Mouse (Mus musculus) erythroid progenitor cell, adult 5-6 weeks (primary cell): ENCODE data around the gene Lzic. TPM values are rescaled to one million over a fixed set of nuclear protein-coding genes. Genes with fewer than 3 reads are reported as not detected.

Source experiments
- ATAC-seq: replicated peaks from 2 replicates; pipeline ENCODE4 v1.8.0; 2016; ENCODE audit warnings: moderate number of reproducible peaks, mild to moderate bottlenecking, moderate TSS enrichment, inconsistent platforms; ENCODE audit not compliant: poor library complexity, low FRiP score, severe bottlenecking
- total RNA-seq, 2 experiments: library from RNA; stranded (forward) in 1 of 2; stranded (reverse) in 1 of 2; fragments of 150-400 nt in 1 of 2; fragments of 186-747, 209-891 nt in 1 of 2; gene quantifications; 2 replicates each; pipeline versions ENCODE4 v1.2.3 to v1.2.4; 2015 to 2017; ENCODE audit warnings: low replicate concordance in 2 of 2

Lzic gene
- total RNA-seq, 2 experiments from 2014 or later: 6.7 to 18.5 TPM

DNA sequence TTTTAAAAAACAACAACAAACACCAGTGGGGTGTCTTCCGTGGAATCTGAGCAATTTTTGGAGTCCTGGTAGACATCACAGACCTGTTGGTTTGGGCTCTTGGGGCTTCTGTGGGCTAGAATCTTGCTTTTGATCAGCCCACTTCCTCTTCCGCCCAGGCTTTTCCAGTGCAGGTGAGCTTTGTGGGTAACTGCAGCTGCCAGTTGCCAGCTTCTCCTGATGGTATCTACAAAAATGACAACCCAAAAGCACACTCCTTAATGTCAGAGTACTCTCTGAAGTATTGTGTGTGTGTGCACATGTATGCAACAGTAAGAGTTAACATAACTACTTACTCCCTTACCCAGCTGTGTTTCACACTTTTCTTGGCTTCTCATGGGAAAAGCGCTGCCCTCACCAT lies 15.5 kb upstream of the Lzic start:
- no peak for ATAC-seq

DNA sequence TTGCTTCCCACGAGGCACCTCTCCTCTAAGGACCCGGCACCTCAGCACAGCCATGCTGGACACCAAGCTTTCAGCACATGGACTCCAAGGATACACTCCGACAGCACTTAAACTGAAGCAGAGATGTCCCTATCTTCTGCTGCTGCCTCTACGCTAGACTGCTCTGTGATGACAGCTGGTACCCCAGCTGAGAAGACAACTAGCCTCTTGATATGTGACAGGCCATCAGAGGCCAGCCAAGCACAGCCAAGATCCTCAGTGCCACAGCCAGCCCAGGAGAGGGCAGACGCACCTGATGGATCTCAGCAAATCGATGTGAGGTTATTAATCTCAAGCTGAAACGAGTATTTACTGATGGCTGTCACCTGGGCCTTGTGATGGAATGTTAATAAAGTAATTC lies 9.9 kb upstream of the Lzic start:
- no peak for ATAC-seq

DNA sequence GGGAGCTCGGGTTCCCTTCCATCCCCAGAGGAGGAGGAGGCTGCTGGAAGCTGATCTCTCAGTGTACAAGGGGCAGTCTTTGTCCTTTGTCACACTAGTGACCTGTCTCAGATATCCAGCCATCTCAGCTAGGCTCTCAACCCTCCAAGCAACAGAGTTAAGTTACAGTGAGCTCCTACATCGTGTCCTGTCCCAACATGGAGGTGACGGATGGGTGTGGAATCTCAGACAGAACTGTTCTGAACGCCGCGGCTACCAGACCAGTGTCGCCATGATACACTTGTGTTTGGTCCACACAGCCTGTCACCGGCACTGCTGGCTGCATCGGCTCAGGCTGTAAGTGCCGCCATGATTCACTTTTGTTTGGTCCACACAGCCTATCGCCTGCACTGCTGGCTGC lies 8.0 kb upstream of the Lzic start, which contains the start of gene Tmem274:
Tmem274 (plus strand) TSS at position 301 of the 400 bp plus-strand sequence.
- no peak for ATAC-seq

DNA sequence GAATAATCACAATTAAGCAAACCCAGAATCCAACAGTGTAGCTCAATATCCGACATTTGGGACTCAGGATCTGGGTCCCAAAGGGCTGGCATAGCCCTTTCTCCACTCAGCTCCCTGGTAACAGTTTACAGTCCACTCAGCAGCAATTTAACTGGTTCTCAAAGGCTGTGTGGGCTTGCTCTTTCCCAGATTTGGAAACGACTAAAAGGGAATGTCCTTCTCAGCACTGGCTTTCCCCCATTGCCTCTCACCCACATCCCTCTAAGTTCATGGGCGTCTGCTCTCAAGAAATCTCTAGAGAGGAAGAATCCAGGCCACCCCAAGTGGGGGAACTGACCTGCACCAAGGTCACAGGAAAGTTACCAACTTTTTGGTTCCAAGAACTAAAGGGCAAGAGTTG lies 463 bp upstream of the Lzic start:
- 0 out of 2 replicates have a peak, but pooled peaks have one; percentile 5 for ATAC-seq

DNA sequence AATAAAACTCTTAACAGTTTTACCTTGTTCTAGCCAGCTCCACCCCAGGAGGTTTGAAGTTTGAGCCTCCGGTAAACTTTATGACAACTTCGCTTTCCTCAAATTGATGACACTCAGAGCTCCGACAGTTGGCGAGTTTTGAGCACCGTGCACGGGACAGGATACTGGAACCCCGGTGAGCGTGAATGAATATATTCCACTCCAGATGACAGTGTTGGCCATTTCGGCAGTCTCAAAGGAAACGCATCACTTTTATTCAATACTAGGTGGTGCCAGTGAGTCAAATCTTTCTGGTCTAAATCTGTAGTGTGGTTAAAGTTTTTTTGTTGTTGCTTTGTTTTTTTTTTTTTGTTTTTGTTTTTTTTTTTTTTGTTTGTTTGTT lies 787 bp downstream of the Lzic start:
- ATAC-seq: 0 out of 2 replicates have a peak, but pooled peaks have one; percentile 15

DNA sequence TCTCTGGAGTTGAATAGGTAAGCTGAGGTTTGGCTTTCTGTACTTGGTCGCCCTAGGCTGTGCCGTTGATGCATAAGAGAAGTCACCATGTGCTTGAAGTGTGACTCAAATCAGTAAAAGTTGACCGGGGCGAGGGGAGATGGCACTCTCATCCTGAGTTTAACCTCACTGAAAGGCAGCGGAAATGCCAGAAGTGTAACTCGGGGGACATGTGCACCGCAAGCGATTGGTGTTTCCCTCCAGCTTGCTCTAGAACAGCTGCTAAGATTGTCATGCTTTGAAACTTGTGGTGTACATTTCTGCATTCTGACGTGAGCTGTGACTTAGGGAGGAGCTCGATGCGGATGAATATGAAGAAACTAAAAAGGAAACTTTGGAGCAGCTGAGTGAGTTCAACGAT lies 2.7 kb downstream of the Lzic start:
- ATAC-seq: no peak

DNA sequence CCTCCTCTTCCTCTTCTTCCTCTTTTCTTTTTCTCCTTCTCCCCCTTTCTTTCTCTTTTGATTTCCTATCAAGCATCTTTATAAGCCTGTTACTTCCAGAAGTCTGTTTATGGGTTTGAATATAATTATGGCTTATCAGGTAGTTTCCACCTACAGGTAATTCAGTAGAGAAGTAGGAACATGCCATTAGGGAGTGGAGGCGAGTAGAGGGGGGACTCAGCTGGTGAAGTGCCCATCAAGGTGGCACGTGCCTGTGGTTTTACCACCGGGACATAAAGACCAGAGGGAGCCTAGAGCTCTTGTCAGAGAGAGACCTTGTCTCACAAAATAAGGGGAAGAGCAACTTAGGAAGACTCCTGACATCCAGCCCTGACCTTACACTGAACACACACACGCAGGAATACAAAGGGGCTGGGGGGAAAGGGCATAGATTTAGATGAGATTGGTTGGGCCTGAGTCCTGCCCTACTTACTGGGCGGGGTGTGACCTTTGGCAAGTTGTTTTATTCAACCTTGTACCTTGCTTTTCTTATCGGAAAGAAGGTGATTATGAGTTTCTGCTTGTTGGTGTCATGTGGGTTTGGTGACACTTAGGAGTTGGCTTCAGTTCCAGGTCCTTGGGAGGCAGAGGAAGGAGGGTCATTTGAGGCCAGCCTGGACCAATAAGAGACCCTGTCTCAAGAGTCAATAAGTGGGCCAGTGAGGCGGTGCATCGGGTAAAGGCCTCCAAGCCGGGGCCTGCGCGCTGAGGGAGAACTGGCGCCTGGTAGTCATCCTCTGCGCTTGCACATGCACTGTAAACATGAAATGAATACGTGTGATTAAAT lies 4.6 kb downstream of the Lzic start:
- no peak for ATAC-seq

DNA sequence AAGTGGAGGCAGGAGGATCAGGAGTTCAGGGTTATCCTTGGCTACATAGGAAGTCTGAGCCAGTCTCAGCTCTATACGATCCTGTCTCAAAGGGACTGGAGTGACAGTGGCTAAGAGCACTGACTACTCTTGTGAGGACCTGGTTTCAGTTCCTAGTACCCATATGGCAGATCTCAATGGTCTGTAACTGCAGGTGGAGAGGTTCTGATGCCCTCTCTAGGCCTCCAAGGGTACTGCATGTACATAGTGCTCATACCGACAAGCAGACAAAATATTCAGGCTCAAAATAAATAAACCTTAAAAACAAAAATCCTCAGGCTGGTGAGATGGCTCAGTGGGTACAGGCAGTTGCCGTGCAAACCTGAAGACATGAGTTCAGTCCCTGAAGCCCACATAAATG lies 6.1 kb downstream of the Lzic start:
- ATAC-seq: no peak

DNA sequence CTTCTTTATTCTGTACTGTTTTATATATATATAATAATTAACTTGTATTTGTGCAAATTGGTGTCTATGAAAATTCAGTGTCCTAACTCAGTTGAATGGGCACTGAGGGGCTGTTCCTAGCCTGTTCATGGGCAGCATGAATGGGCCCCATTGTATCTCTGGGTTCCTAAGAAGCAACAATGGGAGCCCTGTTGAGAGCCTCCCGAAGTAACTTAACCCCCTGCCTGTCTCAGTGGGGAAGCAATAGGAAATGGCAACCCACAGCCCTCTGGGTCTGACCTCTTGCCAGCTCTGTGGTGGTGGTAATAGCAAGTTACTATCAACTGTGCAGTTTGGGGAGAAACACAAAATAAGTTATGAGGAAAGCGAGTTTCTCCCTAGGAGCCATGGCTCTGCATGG lies 11.6 kb downstream of the Lzic start:
- no peak for ATAC-seq

DNA sequence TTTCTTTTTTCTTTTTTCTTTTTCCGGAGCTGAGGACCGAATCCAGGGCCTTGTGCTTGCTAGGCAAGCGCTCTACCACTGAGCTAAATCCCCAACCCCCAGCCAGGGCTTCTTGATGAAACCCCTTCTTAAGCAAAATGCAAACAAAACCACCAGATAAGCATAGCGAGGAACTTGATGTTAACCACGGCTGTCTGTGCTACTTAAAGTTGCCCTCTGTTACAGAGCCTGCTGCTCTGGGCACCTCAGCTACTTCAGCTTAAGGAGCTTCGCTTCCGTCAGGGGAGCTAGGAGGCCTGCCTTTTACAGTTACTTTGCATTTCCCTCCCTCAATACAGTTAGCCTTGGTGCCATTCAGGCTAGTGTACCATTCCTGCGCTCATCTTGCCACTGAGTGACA lies 13.9 kb downstream of the Lzic start:
- ATAC-seq: no peak

DNA sequence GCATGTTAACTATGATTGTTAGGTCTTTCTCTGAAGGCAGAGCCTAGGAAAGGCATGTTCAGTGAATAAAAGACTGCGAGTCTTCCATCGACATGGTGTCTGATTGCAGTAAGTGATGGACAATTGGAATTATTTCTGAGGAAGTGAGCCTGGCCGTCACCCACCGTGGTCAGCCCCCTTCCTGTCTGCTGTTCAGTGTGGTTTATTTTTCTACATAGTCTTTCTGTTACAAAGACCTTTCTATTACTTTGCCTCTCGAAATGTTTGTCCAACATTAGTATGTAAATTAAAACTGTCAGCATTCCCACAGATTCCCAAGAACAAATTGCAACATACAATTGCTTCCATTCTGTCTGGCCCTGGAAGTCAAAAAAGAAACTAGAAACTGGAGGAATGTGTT lies 14.8 kb downstream of the Lzic start:
- no peak for ATAC-seq

DNA sequence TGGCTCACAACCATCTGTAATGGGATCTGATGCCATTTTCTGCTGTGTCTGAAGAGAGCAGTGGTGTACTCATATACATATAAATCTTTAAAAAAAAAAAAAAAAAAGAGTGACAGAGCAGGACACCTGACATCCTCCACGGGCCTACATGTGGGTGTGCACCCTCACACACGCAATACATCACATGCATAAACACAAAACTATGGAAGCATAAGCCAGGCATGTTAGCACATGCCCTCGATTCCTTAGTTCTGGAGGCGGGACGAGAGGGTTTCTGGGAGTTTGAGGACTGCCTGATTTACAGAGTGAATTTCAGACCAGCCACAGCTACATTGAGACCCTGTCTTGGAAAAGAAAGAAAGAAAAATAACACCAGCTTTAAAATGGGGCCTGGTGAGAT lies 19.3 kb downstream of the Lzic start:
- ATAC-seq: no peak

DNA sequence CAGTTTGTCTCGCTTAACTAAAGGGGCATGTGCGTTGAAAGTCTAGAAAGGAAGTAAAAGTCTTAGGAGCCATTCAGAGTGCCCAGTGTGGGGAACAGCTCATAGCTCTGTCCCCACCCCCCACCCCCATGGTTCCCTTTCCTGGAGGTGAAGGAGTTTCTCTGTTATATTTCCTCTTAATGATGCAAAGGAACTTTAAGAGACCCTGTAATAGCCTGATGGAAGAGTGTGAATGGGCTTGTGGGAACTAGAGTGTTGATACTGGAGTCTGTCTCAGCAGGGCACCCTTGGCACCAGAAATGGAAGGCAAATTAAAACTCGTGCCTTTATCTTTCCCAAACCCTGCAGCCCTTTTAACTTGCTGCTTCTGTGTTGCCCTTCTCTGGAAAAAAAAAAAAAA lies 19.8 kb downstream of the Lzic start:
- no peak for ATAC-seq

DNA sequence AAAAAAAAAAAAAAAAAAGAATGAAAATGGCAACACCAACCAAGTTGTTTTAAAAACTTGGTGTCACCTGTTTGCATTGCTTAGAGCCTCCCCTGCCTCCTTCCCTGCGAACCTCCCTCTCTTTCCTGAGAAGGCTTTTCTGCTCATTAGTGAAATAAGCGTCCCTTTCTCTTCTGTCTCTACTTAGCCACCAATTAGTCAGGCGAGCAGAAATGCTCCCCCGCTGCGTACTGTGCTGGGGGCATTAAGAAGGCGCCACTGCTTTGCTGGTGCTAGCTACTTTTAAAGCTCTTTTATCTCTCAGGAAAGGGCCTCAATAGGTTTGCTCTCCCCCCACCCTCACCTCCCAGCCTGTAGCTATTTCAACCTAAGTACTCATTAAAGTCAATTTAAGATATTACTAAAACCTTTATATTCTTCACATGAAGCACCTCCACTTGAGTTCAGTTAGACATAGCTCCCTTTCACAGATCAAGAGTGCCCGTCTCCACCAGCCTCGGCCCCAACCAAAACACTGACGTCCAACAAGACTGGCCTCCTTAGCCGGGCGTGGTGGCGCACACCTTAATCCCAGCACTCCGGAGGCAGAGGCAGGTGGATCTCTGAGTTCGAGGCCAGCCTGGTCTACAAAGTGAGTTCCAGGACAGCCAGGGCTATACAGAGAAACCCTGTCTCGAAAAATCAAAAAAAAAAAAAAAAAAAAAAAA lies 20.4 kb downstream of the Lzic start:
- no peak for ATAC-seq

DNA sequence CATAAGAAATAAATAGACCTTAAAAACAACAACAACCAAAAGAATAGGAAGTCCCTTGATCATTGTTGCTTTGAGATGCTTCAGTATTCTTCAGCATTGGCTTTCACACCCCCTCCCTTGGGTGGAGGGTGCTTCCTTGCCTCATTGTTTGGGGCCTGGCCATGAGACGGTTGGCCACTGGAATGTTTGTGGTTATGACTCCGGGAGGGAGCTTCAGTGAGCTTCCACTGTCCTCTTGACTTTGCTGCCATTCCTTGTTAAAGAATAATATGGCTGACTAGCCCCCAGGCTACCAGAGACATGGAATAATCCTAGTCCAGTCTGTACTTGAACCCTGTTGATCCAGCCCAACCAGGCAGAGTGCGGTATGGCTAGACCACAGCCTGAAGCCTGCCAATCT lies 21.9 kb downstream of the Lzic start:
- ATAC-seq: no peak

DNA sequence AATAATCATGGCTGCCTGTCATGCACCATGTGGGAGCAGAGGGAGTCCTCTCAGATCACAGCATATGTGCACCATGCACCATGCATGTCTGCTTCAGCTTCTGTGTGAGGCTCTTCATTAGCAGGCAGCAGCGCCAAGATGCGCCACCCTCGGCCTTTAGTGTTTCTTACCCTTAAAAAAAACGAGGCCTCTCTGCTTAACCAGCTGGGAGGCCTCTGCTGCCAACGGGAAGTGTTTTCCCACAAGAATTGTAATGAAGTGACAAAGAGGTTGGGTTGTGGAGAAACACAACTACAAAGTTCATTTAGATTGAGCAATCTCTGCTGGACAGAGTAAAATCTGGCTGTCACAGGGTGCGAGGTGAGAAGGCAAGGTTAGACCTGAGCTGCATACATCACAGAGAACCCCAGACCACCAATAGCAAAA lies 26.2 kb downstream of the Lzic start:
- ATAC-seq: no peak

DNA sequence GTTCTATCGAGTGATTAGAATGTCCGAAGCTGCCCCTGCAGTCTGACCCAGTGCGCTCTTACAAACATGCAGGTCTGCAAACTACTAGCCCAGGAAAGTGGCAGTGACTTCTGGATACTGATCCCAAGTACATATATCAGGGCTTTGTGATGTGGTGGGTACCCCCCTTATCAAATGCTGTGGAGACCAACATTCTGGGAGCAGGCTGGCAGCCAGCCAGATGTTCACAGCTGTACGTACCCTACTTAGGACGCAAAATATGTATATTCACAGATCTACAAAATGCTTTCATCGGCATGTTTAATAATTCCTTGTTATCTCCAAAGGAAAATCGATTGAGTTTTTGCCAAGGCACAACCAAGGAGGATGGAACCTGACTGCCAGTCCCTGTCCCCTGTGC lies 27.0 kb downstream of the Lzic start:
- ATAC-seq: no peak

DNA sequence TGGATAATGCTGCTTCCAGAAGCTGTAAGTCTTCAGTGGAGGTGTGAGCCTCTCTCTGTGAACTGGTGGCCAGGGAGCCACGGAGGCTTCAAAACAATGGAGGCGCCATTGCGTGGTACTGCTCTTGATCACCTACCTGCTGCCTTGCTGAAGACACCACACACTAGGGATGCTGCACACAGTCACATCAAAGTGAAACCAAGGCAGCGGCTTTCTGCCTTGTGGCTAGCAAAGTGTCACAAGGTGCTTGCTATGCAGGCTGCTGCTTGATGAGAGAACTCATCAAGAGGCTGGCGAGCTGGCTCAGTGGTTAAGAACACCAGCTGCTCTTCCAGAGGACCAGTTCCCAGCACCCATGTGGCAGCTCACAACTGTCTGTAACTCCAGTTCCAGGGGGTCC lies 30.7 kb downstream of the Lzic start:
- ATAC-seq: no peak

DNA sequence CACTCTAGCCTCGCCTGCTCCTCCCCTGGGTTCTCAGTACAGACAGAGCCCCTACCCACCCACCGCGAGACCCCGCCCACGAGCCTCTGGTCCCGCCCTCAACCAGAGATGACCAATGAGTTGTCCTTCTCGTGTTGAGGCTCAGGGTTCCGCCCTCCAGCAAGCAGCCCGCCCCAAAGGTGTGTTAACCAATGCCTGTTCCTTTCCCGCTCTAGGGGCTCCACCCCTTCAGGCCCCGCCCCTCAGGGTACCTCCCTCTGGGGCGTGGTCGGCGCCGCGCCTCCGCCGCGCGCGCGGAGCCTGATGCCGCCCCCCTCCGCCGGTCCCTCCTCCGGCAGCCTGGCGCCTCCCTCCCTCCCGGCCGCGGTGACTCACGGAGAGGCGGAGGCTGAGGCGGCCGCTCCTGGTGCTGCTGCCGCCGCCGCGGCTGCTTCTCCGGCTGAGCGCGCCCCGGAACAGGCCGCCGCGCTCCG lies 32.9 kb downstream of the Lzic start, which contains the start of gene Ctnnbip1:
Ctnnbip1 (plus strand) TSS at position 369 of the 473 bp plus-strand sequence.
- ATAC-seq: peak; percentile 91

DNA sequence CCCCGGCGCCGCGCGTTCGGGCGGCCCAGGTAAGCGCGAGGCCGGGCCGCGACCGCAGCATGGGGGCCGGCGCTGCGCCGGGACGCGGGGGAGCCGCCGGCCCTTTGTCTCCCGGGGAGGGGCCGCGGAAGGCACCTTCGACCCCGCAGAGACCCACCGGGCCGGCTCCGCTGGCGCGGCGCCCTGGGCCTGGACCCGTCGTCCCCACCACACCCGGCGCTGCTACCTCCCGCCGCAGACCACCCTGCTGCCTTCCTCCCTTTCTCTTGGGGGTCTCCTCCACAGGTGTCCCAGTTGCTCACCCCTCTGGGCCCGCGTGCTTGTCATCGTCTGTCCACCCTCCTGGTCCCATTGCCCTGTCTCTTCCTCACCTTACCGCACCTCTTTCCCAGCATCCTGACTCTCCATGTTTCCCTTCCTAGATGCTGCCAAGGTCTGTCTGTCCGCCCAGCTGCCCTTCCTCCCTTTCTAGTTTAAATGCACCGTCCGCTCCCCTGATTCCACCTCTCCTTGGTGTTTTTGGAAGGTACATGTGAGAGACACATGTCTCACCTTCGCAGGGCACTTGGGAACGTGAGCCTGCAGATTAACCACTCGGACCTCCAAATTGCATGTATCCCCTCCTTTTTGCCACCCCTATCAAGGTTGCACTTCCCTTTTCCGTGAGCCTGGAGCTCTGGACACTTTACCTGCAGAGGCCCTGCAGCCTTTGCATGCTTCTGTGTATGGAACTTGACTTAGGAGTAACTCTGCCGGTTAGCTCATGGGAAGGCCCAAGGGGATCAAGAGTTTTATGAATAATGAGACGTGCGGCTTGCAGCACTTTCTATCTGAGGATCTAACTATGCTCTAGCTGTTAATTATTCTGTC lies 33.6 kb downstream of the Lzic start:
- no peak for ATAC-seq
